Mouse (Mus musculus): ENCODE measurements at regions not wholly inside any gene's neighbourhood (a gene's known extent, or its start where the extent isn't known, plus 50 kb on each side); places are given as distances from the start of the nearest gene placed in this dataset.

- DNase-seq (ENCODE audit: low read depth, low spot score): no peak
These were observed 384.4 kb downstream of the Rapgef2 start for GRCm38 (mm10) chr3:78901838-78902484.

DNA sequence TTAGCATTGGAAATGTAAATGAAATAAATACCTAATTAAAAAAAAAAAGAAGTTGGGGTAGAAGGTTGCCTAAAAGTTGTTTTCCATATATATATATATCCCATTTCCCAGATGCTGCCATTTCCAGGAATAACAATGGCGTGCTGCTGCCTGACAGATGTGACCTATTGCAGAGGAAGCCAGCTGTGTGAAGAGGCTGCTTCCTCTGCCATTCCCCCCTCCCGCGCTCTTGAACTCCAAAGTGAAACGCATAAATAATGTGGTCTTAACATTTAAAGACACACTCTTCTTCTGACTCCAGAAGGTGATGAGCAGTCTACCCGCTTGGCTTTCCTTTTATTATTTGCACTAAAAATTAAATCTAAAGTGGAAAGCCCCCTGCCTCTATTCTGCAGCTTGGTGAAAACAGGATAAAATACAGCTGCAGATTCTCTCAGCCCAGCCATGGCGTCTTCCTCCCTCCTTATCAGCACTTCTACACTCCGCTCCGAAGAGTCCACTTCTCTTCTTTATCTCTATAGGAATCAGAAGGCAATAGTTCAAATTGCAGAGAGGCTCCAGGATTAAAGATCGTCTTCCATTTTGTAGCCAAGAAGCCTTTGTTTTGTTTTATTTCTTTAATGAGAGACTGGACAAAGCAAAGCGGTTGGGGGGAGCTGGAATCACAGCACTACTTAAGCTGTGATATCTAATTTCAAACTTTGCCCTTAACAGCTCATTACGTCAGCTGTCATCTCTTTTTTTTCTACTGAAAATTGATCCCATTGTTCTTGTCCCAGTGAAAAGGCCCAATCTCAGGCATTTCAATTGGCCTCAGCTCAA lies 385.1 kb downstream of the Rapgef2 start:
- no peak for DNase-seq (ENCODE audit: low read depth, low spot score)

- no peak for DNase-seq (ENCODE audit: low read depth, low spot score)
These were observed 386.7 kb downstream of the Rapgef2 start for GRCm38 (mm10) chr3:78899446-78900230.

GRCm38 (mm10) chr3:78889326-78889725 lies 397.0 kb downstream of the Rapgef2 start:
- no peak for DNase-seq (ENCODE audit: low read depth, low spot score)

GRCm38 (mm10) chr3:78884715-78885114 lies 401.6 kb downstream of the Rapgef2 start:
- DNase-seq (ENCODE audit: low read depth, low spot score): no peak

- no peak for DNase-seq (ENCODE audit: low read depth, low spot score)
These were observed 402.3 kb downstream of the Rapgef2 start for GRCm38 (mm10) chr3:78884029-78884428.

- DNase-seq (ENCODE audit: low read depth, low spot score): no peak
These were observed 406.2 kb downstream of the Rapgef2 start for GRCm38 (mm10) chr3:78880072-78880471.

- DNase-seq (ENCODE audit: low read depth, low spot score): no peak
These were observed 409.0 kb downstream of the Rapgef2 start for GRCm38 (mm10) chr3:78877323-78877722.

GRCm38 (mm10) chr3:78866896-78867295 lies 419.4 kb downstream of the Rapgef2 start:
- no peak for DNase-seq (ENCODE audit: low read depth, low spot score)

DNA sequence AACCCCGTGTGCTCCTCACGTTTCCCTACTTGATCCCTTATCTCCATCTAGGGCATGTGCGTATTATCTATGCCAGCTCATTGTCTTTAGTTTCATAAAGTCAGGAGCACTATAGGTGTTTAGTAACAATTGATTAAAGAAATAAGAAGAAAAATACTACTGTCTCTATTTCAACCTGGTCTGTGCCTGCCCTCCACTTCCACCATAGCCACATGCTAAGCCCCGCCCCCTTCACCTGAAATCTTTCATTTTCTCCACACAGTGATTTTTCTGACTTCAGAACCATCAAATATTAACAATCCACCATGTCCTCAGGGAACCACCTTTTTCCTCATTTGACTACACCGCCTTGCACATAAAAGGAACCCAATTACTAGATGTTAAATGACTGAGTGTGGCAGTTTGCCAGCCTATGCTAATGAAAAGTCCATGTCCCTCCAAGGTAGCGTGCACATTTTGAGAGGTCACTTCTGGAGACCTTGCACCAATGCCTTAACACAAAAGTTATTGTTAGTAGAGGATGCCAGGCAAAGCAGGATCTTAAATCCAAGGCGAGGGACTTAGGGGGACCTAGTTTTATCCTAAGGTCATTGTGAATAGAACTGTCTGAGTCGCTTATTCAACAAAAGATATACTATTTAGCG lies 420.1 kb downstream of the Rapgef2 start:
- peak; percentile 33 for DNase-seq (ENCODE audit: low read depth, low spot score)

DNA sequence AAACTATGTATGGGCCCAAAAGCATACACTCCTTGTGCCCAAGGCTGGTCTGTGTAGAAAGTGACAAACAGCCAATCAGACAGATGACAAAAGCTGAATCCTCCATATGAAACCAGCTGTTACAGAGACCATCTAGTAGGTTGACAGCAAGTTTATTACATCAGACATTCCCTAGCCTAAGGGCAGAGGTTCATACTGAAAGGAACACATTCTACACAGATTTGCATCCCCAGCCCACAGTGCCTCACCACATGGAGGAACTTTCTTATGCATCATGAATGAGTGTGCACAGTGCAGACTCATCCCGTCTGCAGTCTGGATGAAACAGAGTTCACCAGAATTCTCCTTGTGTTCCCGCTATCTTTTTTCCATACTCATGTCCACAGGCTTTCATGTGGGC lies 423.3 kb downstream of the Rapgef2 start:
- no peak for DNase-seq (ENCODE audit: low read depth, low spot score)

GRCm38 (mm10) chr3:78846617-78847318 lies 439.5 kb downstream of the Rapgef2 start:
- DNase-seq (ENCODE audit: low read depth, low spot score): no peak

DNA sequence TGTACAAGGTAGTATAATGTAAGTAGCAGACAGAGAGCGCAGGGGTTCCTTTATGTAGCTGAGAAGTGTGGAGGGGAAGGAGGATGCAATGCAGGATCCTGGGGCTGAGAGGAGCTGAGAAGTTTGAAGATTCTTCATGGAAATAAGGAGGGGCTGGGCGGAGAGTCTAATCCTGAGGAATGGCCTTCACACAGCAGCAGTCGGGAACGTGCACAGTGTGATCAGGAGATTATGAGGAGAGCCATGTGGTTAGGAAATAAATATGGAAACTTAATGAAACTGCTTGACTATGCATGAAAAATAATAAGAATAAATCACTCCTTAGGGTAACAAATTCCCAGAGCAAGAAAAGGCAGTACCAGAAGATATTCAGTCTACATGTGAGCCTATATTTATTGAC lies 445.1 kb downstream of the Rapgef2 start:
- no peak for DNase-seq (ENCODE audit: low read depth, low spot score)

DNA sequence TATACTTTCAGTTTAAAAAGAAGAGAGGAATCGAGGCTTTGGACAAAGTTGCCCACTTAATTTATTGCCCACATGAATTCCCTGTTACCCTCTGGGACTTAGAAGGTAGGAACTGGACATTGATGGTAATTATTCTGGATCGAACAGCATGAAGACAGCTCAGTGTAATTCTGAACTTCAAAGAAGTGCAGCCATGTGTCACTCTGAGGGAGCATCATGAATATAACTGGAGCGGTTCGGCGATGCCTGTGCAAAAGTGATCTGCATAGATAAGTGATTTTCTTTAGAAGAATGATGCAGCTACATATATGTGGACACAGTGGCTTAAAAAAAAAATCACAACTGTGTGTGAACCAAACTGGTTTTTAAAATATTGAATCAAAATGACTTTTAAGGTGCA lies 449.5 kb downstream of the Rapgef2 start:
- no peak for DNase-seq (ENCODE audit: low read depth, low spot score)

DNA sequence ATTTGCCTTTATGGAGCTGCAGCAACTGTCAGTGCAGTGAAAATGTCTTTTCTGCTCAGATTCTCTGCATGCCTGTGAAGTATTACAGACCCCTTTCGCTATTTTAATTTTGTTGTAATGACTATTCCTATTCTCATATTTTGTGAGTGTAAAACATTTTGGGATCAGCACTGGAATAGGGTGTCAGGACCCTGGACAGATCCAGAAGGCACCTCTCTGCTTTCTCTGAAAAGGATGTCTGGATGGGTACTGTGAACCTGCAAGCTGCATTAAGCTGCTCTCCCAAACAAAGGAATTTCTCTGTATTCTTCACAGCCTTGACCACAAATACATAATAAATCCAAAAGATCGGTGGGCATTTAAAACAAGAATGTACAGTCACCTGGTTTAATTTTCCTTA lies 460.8 kb downstream of the Rapgef2 start:
- DNase-seq (ENCODE audit: low read depth, low spot score): peak; percentile 44

- no peak for DNase-seq (ENCODE audit: low read depth, low spot score)
These were observed 473.9 kb downstream of the Rapgef2 start for GRCm38 (mm10) chr3:78812425-78812824.

- no peak for DNase-seq (ENCODE audit: low read depth, low spot score)
These were observed 475.7 kb downstream of the Rapgef2 start for GRCm38 (mm10) chr3:78810431-78811152.

DNA sequence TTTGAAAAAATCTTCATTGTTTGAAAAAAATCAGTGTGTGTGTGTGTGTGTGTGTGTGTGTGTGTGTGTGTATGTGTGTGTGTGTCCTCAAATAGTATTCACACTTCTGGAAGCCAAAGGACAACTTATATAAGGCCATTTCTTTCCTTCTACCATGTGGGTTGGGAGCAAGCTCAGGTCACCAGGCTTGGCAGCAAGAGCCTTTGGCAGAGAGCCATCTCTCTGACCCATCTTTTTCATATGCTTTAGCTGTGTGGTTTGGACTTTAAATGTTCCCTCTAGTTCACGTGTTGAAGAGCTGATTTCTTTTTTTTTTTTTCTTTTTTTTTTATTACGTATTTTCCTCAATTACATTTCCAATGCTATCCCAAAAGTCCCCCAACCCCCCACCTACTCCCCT lies 483.1 kb downstream of the Rapgef2 start:
- no peak for DNase-seq (ENCODE audit: low read depth, low spot score)

DNA sequence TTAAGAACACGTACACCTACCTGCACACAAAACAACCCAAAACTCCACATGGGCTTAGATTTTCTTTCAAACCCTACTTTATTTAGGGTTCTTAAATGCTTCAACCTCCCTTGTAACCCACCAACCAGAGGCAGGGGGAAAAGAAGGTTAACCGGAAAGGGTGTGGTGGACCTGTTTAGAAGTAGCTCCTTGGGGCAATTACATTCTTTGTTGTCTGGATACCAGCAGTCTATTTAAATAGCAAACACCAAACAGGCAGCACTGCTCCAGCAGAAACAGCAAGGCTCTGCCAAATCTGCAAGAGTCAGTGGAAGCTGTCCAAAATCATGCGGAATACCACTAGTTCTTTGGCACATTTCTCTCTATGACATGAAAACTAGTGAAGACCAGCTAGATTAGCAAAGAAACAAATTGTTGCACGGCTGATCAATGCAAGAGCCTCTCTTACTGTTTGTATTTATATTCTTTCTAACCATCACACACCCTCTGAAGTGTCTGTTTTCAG lies 490.3 kb downstream of the Rapgef2 start:
- DNase-seq (ENCODE audit: low read depth, low spot score): no peak

GRCm38 (mm10) chr3:78792440-78793057 lies 493.8 kb downstream of the Rapgef2 start:
- DNase-seq (ENCODE audit: low read depth, low spot score): no peak
